Mouse (Mus musculus): ENCODE data around the gene Sept1. TPM values are rescaled to one million over a fixed set of nuclear protein-coding genes. Genes with fewer than 3 reads are reported as not detected.
A peak's percentile ranks its signal among the peaks of the same experiment; 100 is the strongest.

Gene Sept1
- polyA plus RNA-seq, 1 experiment = 11.3 TPM

GRCm38 (mm10) chr7:127273118-127273923 is 40.4 kb upstream of the Sept1 start:
- Histone ChIP-seq H3K27me3 (ENCODE audit: control insufficient read depth, insufficient read depth, low read length) (no peaks in the 10 kb centered on the region), H3K4me1 (ENCODE audit: control insufficient read depth, insufficient read depth, low read length) (peaks cover 9% of the 10 kb centered on the region), H3K27ac (ENCODE audit: insufficient read depth, low read length) (peak overlapping the region; percentile 57), H3K4me3 (replicated peaks; ENCODE audit: insufficient read depth, low read depth, low read length) (peak overlapping the region; percentile 76)
- 4% methylated on average over 50 of the region's 50 CpGs for WGBS
- DNase-seq = peak; percentile 43 to 58
- TF ChIP-seq POLR2A (IDR thresholded peaks at IDR 0.05; ENCODE audit: borderline replicate concordance, insufficient read depth, low read length) (no peak), CTCF (IDR thresholded peaks at IDR 0.05; ENCODE audit: borderline replicate concordance, insufficient read depth, low read depth, low read length) (no peak)

GRCm38 (mm10) chr7:127272566-127272965 is 39.6 kb upstream of the Sept1 start:
- Histone ChIP-seq H3K27ac (ENCODE audit: insufficient read depth, low read length) (0 out of 2 replicates have a peak overlapping the region, but pooled peaks have one; percentile 57), H3K27me3 (ENCODE audit: control insufficient read depth, insufficient read depth, low read length) (no peaks in the 10 kb centered on the region), H3K4me3 (replicated peaks; ENCODE audit: insufficient read depth, low read depth, low read length) (peak overlapping the region; percentile 76), H3K4me1 (ENCODE audit: control insufficient read depth, insufficient read depth, low read length) (peaks cover 9% of the 10 kb centered on the region)
- WGBS = 35% methylated on average over 15 of the region's 15 CpGs
- TF ChIP-seq CTCF (IDR thresholded peaks at IDR 0.05; ENCODE audit: borderline replicate concordance, insufficient read depth, low read depth, low read length) (no peak), POLR2A (IDR thresholded peaks at IDR 0.05; ENCODE audit: borderline replicate concordance, insufficient read depth, low read length) (no peak)
- DNase-seq = no peak

- Histone ChIP-seq H3K27ac (ENCODE audit: insufficient read depth, low read length) (no peak overlapping the region), H3K4me3 (replicated peaks; ENCODE audit: insufficient read depth, low read depth, low read length) (no peak overlapping the region), H3K4me1 (ENCODE audit: control insufficient read depth, insufficient read depth, low read length) (peaks cover 9% of the 10 kb centered on the region), H3K27me3 (ENCODE audit: control insufficient read depth, insufficient read depth, low read length) (no peaks in the 10 kb centered on the region)
- DNase-seq = no peak
- TF ChIP-seq CTCF (IDR thresholded peaks at IDR 0.05; ENCODE audit: borderline replicate concordance, insufficient read depth, low read depth, low read length) (no peak), POLR2A (IDR thresholded peaks at IDR 0.05; ENCODE audit: borderline replicate concordance, insufficient read depth, low read length) (no peak)
- 95% methylated on average over 4 of the region's 4 CpGs for WGBS
Observed at GRCm38 (mm10) chr7:127271093-127271492, 38.2 kb upstream of the Sept1 start.

GRCm38 (mm10) chr7:127270666-127271065 is 37.7 kb upstream of the Sept1 start:
- TF ChIP-seq CTCF (IDR thresholded peaks at IDR 0.05; ENCODE audit: borderline replicate concordance, insufficient read depth, low read depth, low read length) (no peak), POLR2A (IDR thresholded peaks at IDR 0.05; ENCODE audit: borderline replicate concordance, insufficient read depth, low read length) (no peak)
- Histone ChIP-seq H3K4me1 (ENCODE audit: control insufficient read depth, insufficient read depth, low read length) (peaks cover 9% of the 10 kb centered on the region), H3K27me3 (ENCODE audit: control insufficient read depth, insufficient read depth, low read length) (no peaks in the 10 kb centered on the region), H3K4me3 (replicated peaks; ENCODE audit: insufficient read depth, low read depth, low read length) (no peak overlapping the region), H3K27ac (ENCODE audit: insufficient read depth, low read length) (no peak overlapping the region)
- DNase-seq = no peak
- WGBS = 84% methylated on average over 5 of the region's 5 CpGs

GRCm38 (mm10) chr7:127270256-127270655 is 37.3 kb upstream of the Sept1 start:
- WGBS = 77% methylated on average over 2 of the region's 2 CpGs
- no peak overlapping the region for H3K4me3 ChIP-seq (replicated peaks; ENCODE audit: insufficient read depth, low read depth, low read length)
- no peak overlapping the region for H3K27ac ChIP-seq (ENCODE audit: insufficient read depth, low read length)
- H3K4me1 ChIP-seq (ENCODE audit: control insufficient read depth, insufficient read depth, low read length) = peaks cover 9% of the 10 kb centered on the region
- TF ChIP-seq CTCF (IDR thresholded peaks at IDR 0.05; ENCODE audit: borderline replicate concordance, insufficient read depth, low read depth, low read length) (no peak), POLR2A (IDR thresholded peaks at IDR 0.05; ENCODE audit: borderline replicate concordance, insufficient read depth, low read length) (no peak)
- H3K27me3 ChIP-seq (ENCODE audit: control insufficient read depth, insufficient read depth, low read length) = no peaks in the 10 kb centered on the region
- DNase-seq = no peak

- Histone ChIP-seq H3K4me1 (ENCODE audit: control insufficient read depth, insufficient read depth, low read length) (peaks cover 3% of the 10 kb centered on the region; the same call in 1 of the 2 replicates), H3K27ac (ENCODE audit: insufficient read depth, low read length) (no peak overlapping the region), H3K4me3 (replicated peaks; ENCODE audit: insufficient read depth, low read depth, low read length) (no peak overlapping the region), H3K27me3 (ENCODE audit: control insufficient read depth, insufficient read depth, low read length) (no peaks in the 10 kb centered on the region)
- DNase-seq = no peak
- WGBS = 96% methylated on average over 3 of the region's 3 CpGs
- TF ChIP-seq POLR2A (IDR thresholded peaks at IDR 0.05; ENCODE audit: borderline replicate concordance, insufficient read depth, low read length) (no peak), CTCF (IDR thresholded peaks at IDR 0.05; ENCODE audit: borderline replicate concordance, insufficient read depth, low read depth, low read length) (no peak)
Observed at GRCm38 (mm10) chr7:127263526-127263925, 30.6 kb upstream of the Sept1 start.

- TF ChIP-seq CTCF (IDR thresholded peaks at IDR 0.05; ENCODE audit: borderline replicate concordance, insufficient read depth, low read depth, low read length) (no peak), POLR2A (IDR thresholded peaks at IDR 0.05; ENCODE audit: borderline replicate concordance, insufficient read depth, low read length) (no peak)
- 81% methylated on average over 10 of the region's 10 CpGs for WGBS
- Histone ChIP-seq H3K27ac (ENCODE audit: insufficient read depth, low read length) (no peak overlapping the region), H3K4me3 (replicated peaks; ENCODE audit: insufficient read depth, low read depth, low read length) (no peak overlapping the region), H3K27me3 (ENCODE audit: control insufficient read depth, insufficient read depth, low read length) (no peaks in the 10 kb centered on the region), H3K4me1 (ENCODE audit: control insufficient read depth, insufficient read depth, low read length) (peaks cover 3% of the 10 kb centered on the region; the same call in 1 of the 2 replicates)
- no peak for DNase-seq
Observed at GRCm38 (mm10) chr7:127262218-127262961, 29.5 kb upstream of the Sept1 start.

All from cerebellum, adult 2 months (tissue).